Mouse (Mus musculus) lung, postnatal 0 days (tissue): ENCODE measurements around the gene Tbc1d1.

Experiments
- CTCF ChIP-seq: IDR thresholded peaks from 2 replicates; pipeline ENCODE4 v1.5.1; 2016; ENCODE audit warnings: antibody characterized with exemption, mild to moderate bottlenecking
- EP300 ChIP-seq: IDR thresholded peaks from 2 replicates; pipeline ENCODE4 v1.6.1; 2016; ENCODE audit warnings: antibody characterized with exemption, mild to moderate bottlenecking, control low read depth

GRCm38 (mm10) chr5:64372292-64372961 is 216.3 kb downstream of the Tbc1d1 start:
- no peak for TF ChIP-seq CTCF
- TF ChIP-seq EP300, result no peak
